Mouse (Mus musculus) naive thymus-derived CD4-positive, alpha-beta T cell, adult 2 months (primary cell): ENCODE data around the gene Gabpb2.

Source experiments
- DNase-seq: peaks from one replicate; pipeline ENCODE4 v3.0.0-alpha.2; 2011; ENCODE audit warnings: low read depth

Gene Gabpb2

GRCm38 (mm10) chr3:95217255-95218134, at the start of gene Gabpb2:
Gene Gabpb2 (minus strand): TSS chr3:95217916.
- DNase-seq, result peak; percentile 94

DNA sequence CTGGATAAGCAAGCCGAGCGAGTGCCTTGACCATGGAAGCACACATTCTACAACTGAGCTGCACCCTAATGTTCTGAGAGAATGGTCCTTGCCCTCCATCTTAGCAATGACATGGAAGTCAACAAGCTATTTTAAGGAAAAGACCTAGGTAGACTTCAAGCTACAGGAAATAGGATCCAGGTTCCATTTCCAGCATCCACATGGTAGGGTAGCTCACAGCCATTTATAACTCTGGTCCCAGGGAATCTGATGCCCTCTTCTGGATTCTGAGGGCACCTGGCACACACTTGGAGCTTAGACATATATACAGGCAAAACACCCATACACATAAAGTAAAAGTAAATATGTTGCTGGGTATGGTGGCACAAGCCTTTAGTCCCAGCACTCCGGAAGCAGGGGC, 48.3 kb upstream of the Gabpb2 start:
- DNase-seq, result no peak

GRCm38 (mm10) chr3:95264724-95265123, 47.0 kb upstream of the Gabpb2 start:
- no peak for DNase-seq

DNA sequence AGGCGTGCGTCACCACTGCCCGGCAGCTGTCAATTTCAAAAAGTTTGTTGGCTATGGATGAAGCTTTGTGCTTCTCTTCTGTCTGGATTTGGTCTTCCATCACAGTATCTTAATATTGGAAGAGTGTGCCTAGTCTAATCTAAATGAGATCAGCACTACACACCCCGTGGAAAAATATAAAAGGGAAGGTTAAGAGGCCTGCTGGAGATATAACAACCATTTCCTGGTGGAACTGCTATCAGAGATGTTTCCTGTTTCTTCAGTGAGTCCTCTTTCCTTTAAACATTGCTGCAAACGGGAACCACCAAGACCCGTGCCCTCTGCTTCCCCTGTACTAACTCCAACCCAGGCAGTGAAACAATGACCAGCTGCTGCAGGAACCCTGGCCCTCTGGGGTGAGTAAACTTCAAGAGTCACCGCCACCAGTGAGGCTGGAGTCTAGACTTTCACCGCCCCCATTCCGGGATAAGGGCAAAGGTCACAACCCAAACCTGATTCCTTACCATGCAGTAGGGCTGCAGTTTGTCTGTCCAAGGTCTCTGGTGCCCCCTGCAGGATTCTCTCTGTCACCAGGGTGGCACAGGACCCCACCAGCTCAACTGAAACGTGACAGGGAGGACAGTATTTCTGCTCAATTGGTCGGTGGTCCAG, 45.5 kb upstream of the Gabpb2 start:
- DNase-seq, result peak; percentile 82

DNA sequence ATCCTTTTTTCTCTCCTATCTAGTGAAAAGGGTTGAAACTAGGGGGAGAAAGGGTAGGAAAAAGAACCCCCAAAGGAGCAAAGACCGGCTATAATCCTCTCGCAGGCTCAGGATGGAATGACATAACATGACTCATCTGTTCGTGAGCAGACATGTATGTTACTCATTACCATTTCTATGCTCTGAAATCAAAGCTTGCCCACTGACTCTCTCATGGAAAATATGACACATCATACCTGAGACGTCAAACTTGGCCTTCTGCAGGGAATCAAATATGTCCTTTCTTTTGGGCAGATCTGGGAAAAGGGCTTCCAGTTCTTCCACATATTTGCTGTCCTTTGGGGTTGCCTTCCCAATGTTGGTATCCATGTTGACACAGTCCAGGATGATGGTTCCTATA, 44.3 kb upstream of the Gabpb2 start:
- DNase-seq, result no peak

GRCm38 (mm10) chr3:95256931-95257330, 39.2 kb upstream of the Gabpb2 start:
- DNase-seq, result no peak

GRCm38 (mm10) chr3:95250783-95251424, 33.2 kb upstream of the Gabpb2 start, which contains the start of gene Bnipl:
Gene Bnipl (minus strand): TSS chr3:95251193.
- no peak for DNase-seq

DNA sequence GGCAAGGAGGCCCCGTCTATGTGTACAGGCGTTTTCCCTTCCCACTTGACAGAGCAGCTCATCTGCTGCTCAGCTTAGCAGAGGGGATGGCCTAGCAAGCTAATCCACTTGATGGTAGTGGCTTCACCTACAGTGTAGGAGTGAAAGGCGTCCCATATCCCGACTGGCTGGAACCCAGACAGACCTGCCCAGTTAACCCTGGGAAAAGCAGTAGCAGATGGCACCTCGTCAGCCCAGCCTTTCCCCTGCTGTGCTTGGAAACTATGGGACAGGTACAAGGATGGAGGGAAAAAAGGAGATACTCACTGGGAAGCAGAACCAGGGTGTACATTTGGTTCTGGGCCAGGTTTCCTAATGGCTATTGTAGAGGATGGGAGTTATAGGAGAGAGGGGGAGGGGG, 32.6 kb upstream of the Gabpb2 start:
- DNase-seq, result no peak

- DNase-seq, result no peak
Observed at GRCm38 (mm10) chr3:95247660-95248336, 30.1 kb upstream of the Gabpb2 start.

DNA sequence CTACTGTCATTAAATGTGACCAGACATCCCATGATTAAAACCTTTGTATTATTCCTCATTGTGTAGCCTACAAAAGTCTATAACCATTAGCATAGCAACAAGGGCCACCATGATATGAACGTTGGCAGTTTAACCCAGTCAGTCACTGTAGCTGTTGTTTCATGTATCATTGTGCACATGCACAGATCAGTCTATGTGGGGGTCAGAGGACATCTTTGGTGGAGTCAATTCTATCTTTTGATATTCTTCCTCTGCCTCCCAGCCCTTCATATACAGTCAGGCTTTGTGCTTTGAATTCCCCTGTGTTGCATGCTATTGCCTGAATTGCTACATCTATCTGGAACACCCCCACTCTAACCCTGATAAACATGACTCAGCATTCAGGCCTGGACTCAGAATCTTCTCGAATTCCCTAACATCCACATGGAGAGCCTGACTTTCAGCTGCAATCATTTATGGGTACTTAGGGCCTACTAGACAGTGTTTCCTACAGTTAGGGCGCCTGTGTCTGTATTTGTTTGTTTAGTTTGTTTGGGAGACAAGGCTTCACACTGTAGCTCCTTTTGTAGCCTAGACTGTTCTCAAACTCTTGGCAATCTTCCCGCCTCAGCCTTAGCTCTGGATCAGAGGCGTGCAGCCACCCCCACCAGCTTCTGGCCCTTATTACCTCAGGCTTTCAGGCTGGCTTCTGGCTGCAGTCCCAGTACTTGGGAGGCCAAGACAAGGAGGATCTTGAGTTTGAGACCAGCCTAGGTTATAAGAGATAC, 28.9 kb upstream of the Gabpb2 start:
- no peak for DNase-seq

- no peak for DNase-seq
Observed at GRCm38 (mm10) chr3:95243086-95243485, 25.4 kb upstream of the Gabpb2 start.

GRCm38 (mm10) chr3:95241498-95241897, 23.8 kb upstream of the Gabpb2 start, which contains the start of gene Gm128:
Gene Gm128 (minus strand): TSS chr3:95241598.
- DNase-seq, result no peak

GRCm38 (mm10) chr3:95240900-95241299, 23.2 kb upstream of the Gabpb2 start:
- DNase-seq, result peak; percentile 14

DNA sequence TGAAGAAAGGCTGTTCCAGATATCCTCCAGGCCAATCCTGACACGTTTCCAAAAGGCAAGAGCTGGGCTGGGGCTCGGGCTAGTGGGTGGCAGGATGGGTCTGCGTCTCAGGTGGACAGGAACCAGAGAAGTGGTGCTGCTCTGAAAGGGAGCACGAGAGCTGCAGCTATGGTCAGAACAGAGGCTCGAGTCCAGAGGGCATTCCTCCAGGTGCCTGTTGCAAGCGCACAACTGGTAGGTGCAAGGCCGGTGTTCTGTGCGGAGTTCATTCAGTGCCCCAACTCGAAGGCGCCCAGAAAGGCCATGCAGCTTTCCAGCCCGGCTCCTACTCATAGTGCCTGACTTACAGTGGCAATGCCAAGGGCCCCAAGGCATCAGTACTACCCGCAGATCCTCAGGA, 22.3 kb upstream of the Gabpb2 start:
- no peak for DNase-seq

DNA sequence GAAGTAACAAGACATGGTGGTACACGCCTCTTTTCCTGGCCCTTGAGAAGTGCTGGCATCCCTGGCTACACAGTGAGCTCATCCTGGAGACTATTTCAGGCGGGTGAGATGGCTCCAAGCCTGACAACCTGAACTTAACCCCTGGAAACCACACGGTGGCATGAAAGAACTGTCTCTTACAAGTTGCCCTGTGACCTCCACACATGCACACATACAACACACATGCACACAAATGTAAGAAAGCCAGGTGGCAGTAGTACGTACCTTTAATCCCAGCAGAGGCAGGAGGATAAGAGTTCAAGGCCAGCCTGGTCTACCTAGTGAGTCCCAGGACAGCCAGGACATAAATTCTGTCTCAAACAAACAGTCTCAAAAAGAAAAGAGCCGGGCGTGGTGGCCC, 21.3 kb upstream of the Gabpb2 start:
- peak; percentile 44 for DNase-seq

DNA sequence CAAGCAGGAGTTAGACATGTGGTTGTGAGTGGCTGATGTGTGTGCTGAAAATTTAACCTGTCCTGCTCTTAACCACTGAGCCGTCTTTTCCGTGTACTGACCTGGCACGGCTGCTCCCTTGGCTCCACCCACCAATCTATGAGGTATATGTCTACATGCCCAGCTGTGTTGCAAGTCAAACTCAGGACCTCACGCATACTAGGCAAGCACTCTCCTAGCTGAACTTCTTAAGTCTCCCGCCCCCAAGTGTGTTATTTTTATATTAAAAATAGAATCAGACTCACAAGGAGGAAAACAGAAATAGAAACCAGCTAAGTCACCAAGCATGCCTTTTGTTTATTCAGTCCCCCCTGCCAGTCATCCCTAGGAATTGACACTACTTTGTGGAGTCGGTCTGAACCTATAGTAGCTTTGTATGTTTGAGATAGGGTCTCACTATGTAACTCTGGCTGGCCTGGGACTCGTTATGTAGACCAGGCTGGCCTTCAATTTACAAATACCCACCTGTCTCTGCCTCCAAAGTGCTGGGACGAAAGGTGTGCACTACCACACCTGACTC, 19.9 kb upstream of the Gabpb2 start:
- DNase-seq, result no peak

GRCm38 (mm10) chr3:95235386-95236301, 17.9 kb upstream of the Gabpb2 start:
- DNase-seq, result peak; percentile 4

DNA sequence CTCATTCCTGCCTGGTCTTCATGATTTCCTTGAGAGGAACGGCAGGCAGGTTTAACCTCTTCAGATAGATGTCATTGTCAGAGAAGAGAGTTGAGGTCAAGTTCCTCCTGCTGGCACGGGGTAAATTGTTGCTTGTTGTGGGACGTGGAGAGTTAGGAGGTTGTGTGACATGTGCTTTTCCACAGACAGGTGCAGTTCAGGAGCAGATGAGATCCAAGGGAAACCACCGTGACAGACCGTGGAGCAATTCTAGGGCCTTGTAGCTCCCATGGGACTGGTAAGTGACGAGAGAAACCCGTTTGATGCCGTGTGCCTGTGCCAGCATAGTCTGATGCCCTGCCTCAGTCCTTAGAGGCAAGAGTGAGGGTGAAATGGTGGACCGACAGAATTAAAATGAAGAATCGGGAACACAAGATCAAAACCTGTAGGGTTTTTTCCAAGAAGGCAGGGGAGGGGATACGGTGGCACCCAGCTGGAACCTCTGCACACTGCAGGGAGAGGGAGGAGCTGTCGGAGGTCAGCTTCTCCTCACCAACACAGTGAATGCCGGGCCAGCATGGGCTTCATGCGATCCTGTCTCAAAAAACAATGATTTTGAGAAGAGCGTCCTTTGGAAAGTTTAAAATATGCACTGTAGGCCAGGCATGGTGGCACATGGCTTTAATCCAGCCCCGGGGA, 15.7 kb upstream of the Gabpb2 start:
- no peak for DNase-seq

DNA sequence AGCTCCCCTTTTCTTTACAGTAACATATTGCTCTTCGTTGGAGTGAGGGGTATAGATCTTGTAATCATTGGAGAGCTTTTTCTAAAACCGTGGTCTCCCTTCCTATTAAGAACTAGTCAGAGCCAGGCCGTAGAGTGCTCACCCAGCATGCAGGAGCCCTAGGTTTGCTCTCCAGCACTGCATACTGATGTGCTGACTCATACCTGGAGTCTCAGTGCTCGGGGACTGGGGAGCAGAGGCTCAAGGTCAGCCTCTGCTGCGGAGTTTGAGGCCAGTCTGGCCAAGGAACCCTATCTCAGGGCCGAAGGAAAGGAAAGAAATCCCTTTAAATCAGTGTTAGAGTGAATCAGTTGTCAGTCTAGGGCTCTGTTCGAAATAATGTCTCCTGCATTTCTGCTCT, 15.1 kb upstream of the Gabpb2 start:
- no peak for DNase-seq
